In the genomic region with DNA sequence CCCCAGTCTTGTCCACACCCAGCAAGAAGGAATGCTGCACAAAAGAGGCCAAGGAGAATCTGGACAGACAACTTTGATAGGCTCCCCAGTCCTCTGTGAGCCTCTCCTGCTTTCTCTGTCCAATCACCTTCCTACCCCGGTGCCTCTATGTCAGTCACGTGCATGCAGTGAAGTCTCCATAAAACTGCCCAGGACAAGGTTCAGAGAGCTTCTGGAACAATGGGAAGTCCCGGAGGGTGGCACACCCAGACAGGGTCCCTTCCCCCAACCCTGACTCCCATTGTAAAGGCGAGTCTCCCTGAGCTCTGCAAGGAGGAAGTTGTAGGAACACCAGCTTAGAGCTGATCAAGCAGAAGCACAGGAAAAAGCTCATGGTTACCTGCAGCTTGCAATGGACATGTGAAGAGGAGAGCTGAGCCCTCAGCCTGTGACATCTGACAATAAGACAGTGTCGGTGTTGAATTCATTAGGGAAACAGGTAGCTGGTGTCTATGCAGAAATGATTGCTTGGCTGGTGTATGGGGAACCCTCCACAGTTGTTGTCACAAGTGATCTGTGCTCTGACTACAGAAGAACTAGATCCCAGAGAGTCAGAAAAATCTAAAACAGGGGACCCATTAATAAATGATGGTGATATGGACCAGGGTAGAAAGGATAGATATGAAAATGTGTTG, we compare ENCODE assay signal across 10 mouse cellular contexts. TPM values are rescaled to one million over a fixed set of nuclear protein-coding genes. Genes with fewer than 3 reads are reported as not detected.
DNase-seq lines count a peak whose midpoint lies in the region; ATAC-seq lines count a peak whose summit lies in the region.
"Had no signal": no experiment of that assay in that cellular context is flagged by ENCODE, and none has a peak within 500 bp of the region (broad histone marks: within the 10 kb centered on the region; RNA-seq: fewer than 3 reads in every experiment).

No protein-coding gene starts in this region.

- no peaks in the 10 kb centered on the region for H3K9me3 ChIP-seq in liver, embryonic 11.5 days (ENCODE audit: control insufficient read depth, low read length)
- H3K9me3 ChIP-seq in stomach, embryonic 14.5 days (ENCODE audit: control insufficient read depth, low read depth, low read length), result no peaks in the 10 kb centered on the region
- H3K9me3 ChIP-seq: G1E had no signal

- H3K4me3 ChIP-seq in liver, embryonic 11.5 days (ENCODE audit: low read depth, low read length), result no peak overlapping the region
- H3K4me3 ChIP-seq in stomach, embryonic 14.5 days (ENCODE audit: low read depth, low read length), result no peak overlapping the region

- DNase-seq in liver, result peak; percentile 7
- DNase-seq in liver, embryonic 11.5 days (ENCODE audit: low spot score), result no peak
- DNase-seq in kidney, postnatal 25 days, result peak; percentile 36 to 76
- no peak for DNase-seq in right cerebral cortex, postnatal 25 days
- DNase-seq in cerebellum, adult 9-11 months, result no peak
- no peak for DNase-seq in cerebellum, postnatal 25 days

- no peaks in the 10 kb centered on the region for H3K27me3 ChIP-seq in liver, embryonic 11.5 days (replicated peaks; ENCODE audit: control insufficient read depth, insufficient read depth, low read length)
- no peaks in the 10 kb centered on the region for H3K27me3 ChIP-seq in stomach, embryonic 14.5 days (ENCODE audit: control insufficient read depth, insufficient read depth, low read length)

- H3K4me1 ChIP-seq in liver, embryonic 11.5 days (replicated peaks; ENCODE audit: control insufficient read depth, insufficient read depth, low read length), result no peaks in the 10 kb centered on the region
- H3K4me1 ChIP-seq in stomach, embryonic 14.5 days (ENCODE audit: control insufficient read depth, insufficient read depth, low read length), result no peaks in the 10 kb centered on the region

- no peaks in the 10 kb centered on the region for H3K36me3 ChIP-seq in liver, embryonic 11.5 days (ENCODE audit: control insufficient read depth, insufficient read depth, low read length)
- H3K36me3 ChIP-seq in stomach, embryonic 14.5 days (ENCODE audit: control insufficient read depth, insufficient read depth, low read length), result no peaks in the 10 kb centered on the region
- H3K36me3 ChIP-seq: G1E had no signal

- no peak overlapping the region for H3K9ac ChIP-seq in liver, embryonic 11.5 days (ENCODE audit: low read depth, low read length)
- H3K9ac ChIP-seq in stomach, embryonic 14.5 days (replicated peaks; ENCODE audit: low read depth, low read length), result no peak overlapping the region

- no peak overlapping the region for H3K27ac ChIP-seq in liver, embryonic 11.5 days (ENCODE audit: low read depth, low read length)
- H3K27ac ChIP-seq in stomach, embryonic 14.5 days (ENCODE audit: low read length), result no peak overlapping the region
- H3K27ac ChIP-seq: macrophage had no signal

- 29% methylated on average over 5 of the region's 5 CpGs for WGBS in liver, embryonic 11.5 days
- WGBS in stomach, embryonic 14.5 days, result 43% methylated on average over 5 of the region's 5 CpGs

- no peak for ATAC-seq in liver, embryonic 11.5 days (replicated peaks; ENCODE audit: low FRiP score)
- peak; percentile 59 for ATAC-seq in granulocyte monocyte progenitor cell, adult 5-6 weeks (replicated peaks; ENCODE audit: poor library complexity, severe bottlenecking)
- ATAC-seq in stomach, embryonic 14.5 days (ENCODE audit: insufficient number of reproducible peaks, insufficient read depth, low FRiP score, low read depth), result peak; percentile 46; the same call in 1 of the 2 replicates

- H3K4me2 ChIP-seq in liver, embryonic 11.5 days, result no peak overlapping the region
- no peak overlapping the region for H3K4me2 ChIP-seq in stomach, embryonic 14.5 days (replicated peaks; ENCODE audit: low read depth, low read length)

RNA-seq across cellular contexts. Expression of gene Magi3, which starts 7.4 kb away (rescaled TPM):
- polyA plus RNA-seq in liver, embryonic 11.5 days (2014; fragmentation: Nextera tagmentation; extraction: Ambion mirVana), result 3.2 and 4.1 TPM in 2 replicates
- 3.4 and 5.7 TPM in 2 replicates for total RNA-seq in granulocyte monocyte progenitor cell, adult 5-6 weeks (2014; fragmentation: Nextera tagmentation)
- total RNA-seq in granulocyte monocyte progenitor cell, adult 5-6 weeks (2017), result 8.6 and 9.1 TPM in 2 replicates
- 9.9 and 10.5 TPM in 2 replicates for polyA plus RNA-seq in stomach, embryonic 14.5 days (2014; fragmentation: Nextera tagmentation; extraction: Ambion mirVana)
- polyA plus RNA-seq: G1E had no signal

Comparison
In these comparisons a context has a peak if more than half of its experiments do, and no peak if none do; other contexts are left out.
1. DNase-seq: peak in liver (single experiment) and kidney, postnatal 25 days (2 of 2); none in liver, embryonic 11.5 days (single experiment), right cerebral cortex, postnatal 25 days (single experiment), cerebellum, adult 9-11 months (single experiment) and cerebellum, postnatal 25 days (0 of 2).